Mouse (Mus musculus): Measurements from ENCODE around the gene Gm49354. TPM values are rescaled to one million over a fixed set of nuclear protein-coding genes. Genes with fewer than 3 reads are reported as not detected.

Gm49354 gene
- not detected in 2 replicates for polyA plus RNA-seq (2016; fragmentation: Nextera tagmentation; extraction: Ambion mirVana)

GRCm38 (mm10) chr13:59782145-59782544 lies at the start of gene Gm49354:
Gene Gm49354, minus strand, starts transcription at chr13:59782245.
- Histone ChIP-seq H3K27me3 (ENCODE audit: low read depth, poor library complexity, severe bottlenecking) (no peaks in the 10 kb centered on the region), H3K9me3 (replicated peaks) (no peaks in the 10 kb centered on the region), H3K36me3 (peaks cover 99% of the 10 kb centered on the region), H3K4me1 (no peaks in the 10 kb centered on the region), H3K27ac (replicated peaks) (no peak within 1 kb of the TSS), H3K4me3 (no peak within 1 kb of the TSS)
- DNase-seq (ENCODE audit: low spot score): no peak
- WGBS: 90% methylated on average over 7 of the region's 7 CpGs

- Histone ChIP-seq H3K36me3 (peaks cover 7% of the 10 kb centered on the region), H3K4me3 (no peak overlapping the region), H3K9me3 (replicated peaks) (no peaks in the 10 kb centered on the region), H3K27me3 (ENCODE audit: low read depth, poor library complexity, severe bottlenecking) (no peaks in the 10 kb centered on the region), H3K4me1 (peaks cover 17% of the 10 kb centered on the region), H3K27ac (replicated peaks) (no peak overlapping the region)
- DNase-seq (ENCODE audit: low spot score): no peak
These were observed 43.9 kb upstream of the Gm49354 start for GRCm38 (mm10) chr13:59825966-59826365.

GRCm38 (mm10) chr13:59822507-59823462 lies 40.7 kb upstream of the Gm49354 start, which contains the start of gene Tut7:
Gene Tut7, minus strand, starts transcription at chr13:59823147.
- H3K4me1 ChIP-seq: peaks cover 37% of the 10 kb centered on the region
- H3K36me3 ChIP-seq: peaks cover 23% of the 10 kb centered on the region
- H3K27me3 ChIP-seq (ENCODE audit: low read depth, poor library complexity, severe bottlenecking): no peaks in the 10 kb centered on the region
- peak; percentile 95 for DNase-seq (ENCODE audit: low spot score)
- H3K9me3 ChIP-seq (replicated peaks): no peaks in the 10 kb centered on the region
- H3K27ac ChIP-seq (replicated peaks): peak within 1 kb of the TSS; percentile 93
- peak within 1 kb of the TSS; percentile 98 for H3K4me3 ChIP-seq
- under 1% methylated on average over 97 of the region's 100 CpGs for WGBS

- 0 out of 2 replicates have a peak overlapping the region, but pooled peaks have one; percentile 98 for H3K4me3 ChIP-seq
- no peaks in the 10 kb centered on the region for H3K27me3 ChIP-seq (ENCODE audit: low read depth, poor library complexity, severe bottlenecking)
These were observed 38.8 kb upstream of the Gm49354 start for GRCm38 (mm10) chr13:59820836-59821235.

GRCm38 (mm10) chr13:59820114-59820513 lies 38.1 kb upstream of the Gm49354 start:
- no peaks in the 10 kb centered on the region for H3K27me3 ChIP-seq (ENCODE audit: low read depth, poor library complexity, severe bottlenecking)
- DNase-seq (ENCODE audit: low spot score): no peak
- H3K4me3 ChIP-seq: peak overlapping the region; percentile 1; the same call in 1 of the 2 replicates
- WGBS: 83% methylated on average over 4 of the region's 4 CpGs
- H3K9me3 ChIP-seq (replicated peaks): no peaks in the 10 kb centered on the region
- peaks cover 37% of the 10 kb centered on the region for H3K4me1 ChIP-seq
- H3K27ac ChIP-seq (replicated peaks): no peak overlapping the region
- peaks cover 48% of the 10 kb centered on the region for H3K36me3 ChIP-seq

More at GRCm38 (mm10) chr13:59820836-59821235, 38.8 kb upstream of the Gm49354 start:
- peaks cover 41% of the 10 kb centered on the region for H3K36me3 ChIP-seq
- no peak for DNase-seq (ENCODE audit: low spot score)
- 75% methylated on average over 3 of the region's 3 CpGs for WGBS
- no peaks in the 10 kb centered on the region for H3K9me3 ChIP-seq (replicated peaks)
- H3K27ac ChIP-seq (replicated peaks): no peak overlapping the region
- peaks cover 37% of the 10 kb centered on the region for H3K4me1 ChIP-seq

GRCm38 (mm10) chr13:59817352-59817751 lies 35.3 kb upstream of the Gm49354 start:
- Histone ChIP-seq H3K36me3 (peaks cover 73% of the 10 kb centered on the region), H3K27ac (replicated peaks) (no peak overlapping the region), H3K4me3 (no peak overlapping the region), H3K4me1 (peaks cover 33% of the 10 kb centered on the region), H3K27me3 (ENCODE audit: low read depth, poor library complexity, severe bottlenecking) (no peaks in the 10 kb centered on the region), H3K9me3 (replicated peaks) (no peaks in the 10 kb centered on the region)
- DNase-seq (ENCODE audit: low spot score): no peak
- 95% methylated on average over 4 of the region's 4 CpGs for WGBS

- 81% methylated on average over 6 of the region's 6 CpGs for WGBS
- Histone ChIP-seq H3K27me3 (ENCODE audit: low read depth, poor library complexity, severe bottlenecking) (no peaks in the 10 kb centered on the region), H3K36me3 (peaks cover 91% of the 10 kb centered on the region)
These were observed 32.1 kb upstream of the Gm49354 start for GRCm38 (mm10) chr13:59814109-59814591.

GRCm38 (mm10) chr13:59811581-59811980 lies 29.5 kb upstream of the Gm49354 start:
- DNase-seq (ENCODE audit: low spot score): no peak
- Histone ChIP-seq H3K4me3 (no peak overlapping the region), H3K36me3 (peaks cover 97% of the 10 kb centered on the region), H3K4me1 (no peaks in the 10 kb centered on the region), H3K9me3 (replicated peaks) (no peaks in the 10 kb centered on the region), H3K27ac (replicated peaks) (no peak overlapping the region), H3K27me3 (ENCODE audit: low read depth, poor library complexity, severe bottlenecking) (no peaks in the 10 kb centered on the region)
- WGBS: 92% methylated on average over 3 of the region's 3 CpGs

More at GRCm38 (mm10) chr13:59814109-59814591, 32.1 kb upstream of the Gm49354 start:
- DNase-seq (ENCODE audit: low spot score): no peak
- H3K4me3 ChIP-seq: no peak overlapping the region
- peaks cover 3% of the 10 kb centered on the region; the same call in 1 of the 2 replicates for H3K4me1 ChIP-seq
- no peak overlapping the region for H3K27ac ChIP-seq (replicated peaks)
- no peaks in the 10 kb centered on the region for H3K9me3 ChIP-seq (replicated peaks)

- no peaks in the 10 kb centered on the region for H3K27me3 ChIP-seq (ENCODE audit: low read depth, poor library complexity, severe bottlenecking)
- no peaks in the 10 kb centered on the region for H3K4me1 ChIP-seq
- no peak overlapping the region for H3K4me3 ChIP-seq
- peaks cover 100% of the 10 kb centered on the region for H3K36me3 ChIP-seq
- 88% methylated on average over 6 of the region's 6 CpGs for WGBS
- H3K9me3 ChIP-seq (replicated peaks): no peaks in the 10 kb centered on the region
- no peak overlapping the region for H3K27ac ChIP-seq (replicated peaks)
- DNase-seq (ENCODE audit: low spot score): no peak
These were observed 19.0 kb upstream of the Gm49354 start for GRCm38 (mm10) chr13:59801000-59801399.

- Histone ChIP-seq H3K27me3 (ENCODE audit: low read depth, poor library complexity, severe bottlenecking) (no peaks in the 10 kb centered on the region), H3K36me3 (peaks cover 100% of the 10 kb centered on the region), H3K4me1 (no peaks in the 10 kb centered on the region), H3K27ac (replicated peaks) (no peak overlapping the region), H3K4me3 (no peak overlapping the region), H3K9me3 (replicated peaks) (no peaks in the 10 kb centered on the region)
- 87% methylated on average over 2 of the region's 2 CpGs for WGBS
- DNase-seq (ENCODE audit: low spot score): no peak
These were observed 18.0 kb upstream of the Gm49354 start for GRCm38 (mm10) chr13:59800077-59800476.

- 97% methylated on average over 1 of the region's 1 CpGs for WGBS
- Histone ChIP-seq H3K27me3 (ENCODE audit: low read depth, poor library complexity, severe bottlenecking) (no peaks in the 10 kb centered on the region), H3K36me3 (peaks cover 100% of the 10 kb centered on the region), H3K4me1 (no peaks in the 10 kb centered on the region), H3K27ac (replicated peaks) (no peak overlapping the region), H3K9me3 (replicated peaks) (no peaks in the 10 kb centered on the region), H3K4me3 (no peak overlapping the region)
- DNase-seq (ENCODE audit: low spot score): no peak
These were observed 16.3 kb upstream of the Gm49354 start for GRCm38 (mm10) chr13:59798306-59798705.

- WGBS: 97% methylated on average over 9 of the region's 9 CpGs
- Histone ChIP-seq H3K4me3 (no peak overlapping the region), H3K4me1 (no peaks in the 10 kb centered on the region), H3K27me3 (ENCODE audit: low read depth, poor library complexity, severe bottlenecking) (no peaks in the 10 kb centered on the region), H3K36me3 (peaks cover 100% of the 10 kb centered on the region), H3K27ac (replicated peaks) (no peak overlapping the region), H3K9me3 (replicated peaks) (no peaks in the 10 kb centered on the region)
- no peak for DNase-seq (ENCODE audit: low spot score)
These were observed 14.4 kb upstream of the Gm49354 start for GRCm38 (mm10) chr13:59796466-59796848.

Measured in midbrain, embryonic 10.5 days (tissue).